Mouse (Mus musculus) small intestine, adult 2 months (tissue): ENCODE results near the gene Cyp4f39. TPM values are rescaled to one million over a fixed set of nuclear protein-coding genes. Genes with fewer than 3 reads are reported as not detected.

ENCODE experiments used
- H3K27ac ChIP-seq: fragments of 200-500 bp; 2 replicates; pipeline ENCODE4 v1.5.1; 2012; ENCODE audit warnings: low read depth, low read length, control low read depth, inconsistent platforms; ENCODE audit not compliant: insufficient read depth
- H3K27me3 ChIP-seq: fragments of 200-500 bp; 2 replicates; pipeline ENCODE4 v1.6.1; 2012; ENCODE audit warnings: mild to moderate bottlenecking, moderate library complexity, low read length, inconsistent platforms; ENCODE audit not compliant: control insufficient read depth, insufficient read depth
- H3K36me3 ChIP-seq: fragments of 200-500 bp; 2 replicates; pipeline ENCODE4 v1.6.1; 2012; ENCODE audit warnings: mild to moderate bottlenecking, low read length, control low read depth, inconsistent platforms; ENCODE audit not compliant: control insufficient read depth, insufficient read depth
- H3K4me1 ChIP-seq: fragments of 200-500 bp; 2 replicates; pipeline ENCODE4 v1.6.1; 2012; ENCODE audit warnings: low read length, inconsistent platforms, mixed read lengths; ENCODE audit not compliant: control insufficient read depth, insufficient read depth, insufficient read length
- H3K4me3 ChIP-seq: fragments of 200-500 bp; 2 replicates; pipeline ENCODE4 v1.5.1; 2012; ENCODE audit warnings: low read depth, mild to moderate bottlenecking, control low read depth, inconsistent platforms, low read length, moderate library complexity
- CTCF ChIP-seq: fragments of 200-500 bp; IDR thresholded peaks from 2 replicates; pipeline ENCODE4 v1.5.1; 2012; ENCODE audit warnings: low read depth, mild to moderate bottlenecking, control low read depth, inconsistent platforms, low read length, moderate library complexity, mixed read lengths; ENCODE audit not compliant: insufficient replicate concordance, insufficient read length; ENCODE audit errors: extremely low read depth
- POLR2A ChIP-seq: fragments of 200-500 bp; IDR thresholded peaks from 2 replicates; pipeline ENCODE4 v1.6.1; 2012; ENCODE audit warnings: low read depth, mild to moderate bottlenecking, control low read depth, inconsistent platforms, low read length, moderate library complexity
- WGBS: fragments of 180-500 bp; shearing (Covaris S2); methylation state at CpG from one replicate; pipeline ENCODE4 v1.1.7; 2018; 5-methylcytosine and 5-hydroxymethylcytosine counted together
- polyA plus RNA-seq: library from polyadenylated mRNA; depleted of rRNA; stranded (reverse); fragments of >200 nt; gene quantifications from 2 replicates; pipeline ENCODE4 v1.2.3, GENCODE M21; 2012; rRNA removed

Cyp4f39 gene
- 0.65 and 1.0 TPM in 2 replicates for polyA plus RNA-seq

- peak within 1 kb of the TSS; percentile 19; the same call in 1 of the 2 replicates for H3K4me3 ChIP-seq
- TF ChIP-seq CTCF = no peak
- no peak for TF ChIP-seq POLR2A
- H3K4me1 ChIP-seq = peaks cover 11% of the 10 kb centered on the region
- H3K36me3 ChIP-seq = no peaks in the 10 kb centered on the region
- 5% methylated on average over 19 of the region's 19 CpGs for WGBS
- peaks cover 8% of the 10 kb centered on the region; the same call in 1 of the 2 replicates for H3K27me3 ChIP-seq
- H3K27ac ChIP-seq = no peak within 1 kb of the TSS
Observed at GRCm38 (mm10) chr17:32452482-32452881, at the start of gene Cyp4f39. Cyp4f39 (plus strand) TSS chr17:32452723.

DNA sequence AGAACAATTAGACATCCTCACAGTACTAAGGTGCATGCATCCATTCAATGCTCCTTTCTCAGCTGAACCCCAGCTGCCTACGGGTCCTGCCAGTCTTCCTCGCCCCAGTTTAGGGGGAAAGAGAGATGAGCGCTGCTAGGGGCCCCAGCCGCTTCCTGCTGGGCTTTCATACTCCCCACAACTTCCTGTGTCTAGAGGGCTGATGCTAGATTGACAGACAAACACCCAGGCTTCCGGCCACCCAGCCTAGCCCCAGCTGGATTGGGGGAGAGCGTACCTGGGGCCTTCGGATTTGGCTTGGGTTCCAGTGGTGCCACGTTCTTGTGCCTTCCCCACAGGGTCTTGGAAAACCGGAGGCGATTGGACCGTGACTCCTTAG is 49.8 kb upstream of the Cyp4f39 start:
- Histone ChIP-seq H3K4me3 (peak overlapping the region; percentile 68), H3K27me3 (no peaks in the 10 kb centered on the region), H3K36me3 (no peaks in the 10 kb centered on the region), H3K4me1 (0 out of 2 replicates have a peak, but pooled peaks cover 3% of the 10 kb centered on the region), H3K27ac (peak overlapping the region; percentile 63)
- TF ChIP-seq POLR2A (no peak), CTCF (no peak)
- WGBS = 63% methylated on average over 11 of the region's 11 CpGs

- H3K27ac ChIP-seq = peak within 1 kb of the TSS; percentile 63
- H3K4me3 ChIP-seq = peak within 1 kb of the TSS; percentile 68
- 0 out of 2 replicates have a peak, but pooled peaks cover 3% of the 10 kb centered on the region for H3K4me1 ChIP-seq
- WGBS = 61% methylated on average over 8 of the region's 8 CpGs
- H3K27me3 ChIP-seq = no peaks in the 10 kb centered on the region
- no peaks in the 10 kb centered on the region for H3K36me3 ChIP-seq
- TF ChIP-seq POLR2A (no peak), CTCF (no peak)
Observed at GRCm38 (mm10) chr17:32403417-32403816, 49.1 kb upstream of the Cyp4f39 start, which contains the start of gene Rasal3. Rasal3 (minus strand) TSS chr17:32403583.

GRCm38 (mm10) chr17:32411898-32412297 is 40.6 kb upstream of the Cyp4f39 start:
- no peak overlapping the region for H3K4me3 ChIP-seq
- H3K27me3 ChIP-seq = 0 out of 2 replicates have a peak, but pooled peaks cover 7% of the 10 kb centered on the region
- H3K4me1 ChIP-seq = no peaks in the 10 kb centered on the region
- WGBS = 68% methylated on average over 6 of the region's 6 CpGs
- TF ChIP-seq POLR2A (no peak), CTCF (no peak)
- no peak overlapping the region for H3K27ac ChIP-seq
- no peaks in the 10 kb centered on the region for H3K36me3 ChIP-seq

GRCm38 (mm10) chr17:32415417-32416020 is 37.0 kb upstream of the Cyp4f39 start:
- 0 out of 2 replicates have a peak, but pooled peaks cover 7% of the 10 kb centered on the region for H3K27me3 ChIP-seq
- H3K4me1 ChIP-seq = peaks cover 7% of the 10 kb centered on the region; the same call in 1 of the 2 replicates
- H3K4me3 ChIP-seq = no peak overlapping the region
- H3K27ac ChIP-seq = no peak overlapping the region
- no peaks in the 10 kb centered on the region for H3K36me3 ChIP-seq
- TF ChIP-seq POLR2A (no peak), CTCF (no peak)
- 33% methylated on average over 24 of the region's 24 CpGs for WGBS

DNA sequence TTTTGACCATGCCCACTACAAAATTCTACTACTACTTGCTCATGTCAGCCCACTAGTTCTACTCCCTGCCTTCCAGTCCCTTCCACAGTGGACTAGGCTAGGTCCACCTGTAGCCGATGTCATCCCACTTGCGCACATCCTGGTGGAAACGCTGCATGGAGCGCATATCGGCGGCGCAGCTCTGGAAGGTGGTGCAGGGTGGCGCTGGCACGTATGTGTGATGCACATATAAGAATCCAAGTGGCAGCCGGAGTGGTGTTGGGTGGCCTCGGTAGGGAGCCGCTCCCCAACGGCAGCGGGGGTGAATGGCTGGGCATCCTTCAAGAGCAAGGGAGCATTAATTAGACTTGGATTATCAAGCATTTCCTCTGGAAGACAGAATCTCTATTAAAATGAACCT is 35.8 kb upstream of the Cyp4f39 start:
- no peak overlapping the region for H3K27ac ChIP-seq
- TF ChIP-seq POLR2A (no peak), CTCF (no peak)
- peaks cover 7% of the 10 kb centered on the region; the same call in 1 of the 2 replicates for H3K4me1 ChIP-seq
- H3K36me3 ChIP-seq = no peaks in the 10 kb centered on the region
- H3K27me3 ChIP-seq = 0 out of 2 replicates have a peak, but pooled peaks cover 7% of the 10 kb centered on the region
- no peak overlapping the region for H3K4me3 ChIP-seq
- WGBS = 95% methylated on average over 14 of the region's 14 CpGs

DNA sequence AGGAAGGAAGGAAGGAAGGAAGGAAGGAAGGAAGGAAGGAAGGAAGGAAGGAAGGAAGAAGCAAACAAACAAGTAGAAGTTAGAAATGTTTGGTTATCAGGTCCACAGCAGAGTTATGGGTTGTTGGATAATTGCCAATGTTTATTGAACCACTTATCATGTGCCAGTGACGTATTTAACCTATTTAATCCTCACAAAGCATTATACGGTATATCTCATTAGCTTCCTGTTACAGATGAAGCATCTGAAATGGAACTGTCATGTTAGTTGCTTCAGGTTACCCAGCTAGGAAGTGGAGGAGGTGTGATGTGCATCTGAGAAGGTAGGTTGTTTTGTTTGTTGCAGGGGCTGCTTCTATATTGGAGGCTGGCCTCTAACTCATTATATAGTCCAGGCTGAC is 32.5 kb upstream of the Cyp4f39 start:
- H3K27ac ChIP-seq = no peak overlapping the region
- H3K4me1 ChIP-seq = peaks cover 7% of the 10 kb centered on the region; the same call in 1 of the 2 replicates
- TF ChIP-seq POLR2A (no peak), CTCF (no peak)
- H3K36me3 ChIP-seq = no peaks in the 10 kb centered on the region
- WGBS = 18% methylated on average over 2 of the region's 2 CpGs
- no peak overlapping the region for H3K4me3 ChIP-seq
- 0 out of 2 replicates have a peak, but pooled peaks cover 7% of the 10 kb centered on the region for H3K27me3 ChIP-seq
